Mouse (Mus musculus) CH12.LX (cell line): Measurements from ENCODE around the gene Tubgcp4. TPM values are rescaled to one million over a fixed set of nuclear protein-coding genes. Genes with fewer than 3 reads are reported as not detected.

ENCODE experiments used
- DNase-seq: peaks from one replicate; pipeline ENCODE4 v3.0.0-alpha.2; 2013; ENCODE audit errors: extremely low read depth
- H3K27ac ChIP-seq: 2 replicates; pipeline ENCODE4 v1.5.1; 2012; ENCODE audit warnings: low read depth, mild to moderate bottlenecking, control low read depth, moderate library complexity; ENCODE audit not compliant: insufficient read depth
- H3K27me3 ChIP-seq: replicated peaks from 2 replicates; pipeline ENCODE3; 2012; ENCODE audit warnings: inconsistent platforms
- H3K36me3 ChIP-seq, 2 experiments: replicated peaks in 1 of 2; 2 replicates each; pipeline versions ENCODE3 to v1.6.1; 2012; ENCODE audit warnings: inconsistent platforms in 1 of 2, low read length in 1 of 2, mild to moderate bottlenecking in 1 of 2, mixed read lengths in 1 of 2, moderate library complexity in 1 of 2; ENCODE audit not compliant: control insufficient read depth in 1 of 2, insufficient read depth in 1 of 2
- H3K4me1 ChIP-seq, 2 experiments: 2 replicates each; pipeline ENCODE4 v1.6.1; 2012; ENCODE audit warnings: inconsistent platforms in 1 of 2, moderate library complexity in 1 of 2; ENCODE audit not compliant: insufficient read depth in 2 of 2, control insufficient read depth in 1 of 2
- H3K4me2 ChIP-seq: 2 replicates; pipeline ENCODE4 v1.6.1; 2012; ENCODE audit warnings: low read depth, mild to moderate bottlenecking, control low read depth; ENCODE audit not compliant: poor library complexity, insufficient read depth, severe bottlenecking
- H3K4me3 ChIP-seq, 3 experiments: fragments of 150-350 bp in 1 of 3; sonication (generic) in 1 of 3; replicated peaks in 1 of 3; 2 replicates each; pipeline versions ENCODE3 to v1.5.1; 2011 to 2012; ENCODE audit warnings: low read depth in 2 of 3, low read length in 2 of 3, mild to moderate bottlenecking in 2 of 3, moderate library complexity in 2 of 3, control low read depth in 1 of 3, improper control_type of control experiment in 1 of 3, inconsistent platforms in 1 of 3, mixed read lengths in 1 of 3; ENCODE audit not compliant: poor library complexity in 1 of 3
- H3K79me2 ChIP-seq: replicated peaks from 2 replicates; pipeline ENCODE4 v1.6.1; 2012; ENCODE audit warnings: mild to moderate bottlenecking, moderate library complexity; ENCODE audit not compliant: control insufficient read depth, poor library complexity, insufficient read depth, severe bottlenecking; ENCODE audit errors: extremely low read depth
- H3K9ac ChIP-seq: 2 replicates; pipeline ENCODE4 v1.6.1; 2012; ENCODE audit warnings: low read depth, mild to moderate bottlenecking, control low read depth, moderate library complexity; ENCODE audit not compliant: insufficient read depth
- H3K9me3 ChIP-seq: replicated peaks from 2 replicates; pipeline ENCODE3; 2012; ENCODE audit warnings: low read length, inconsistent platforms, mixed read lengths
- CHD2 ChIP-seq: IDR thresholded peaks from 2 replicates; pipeline ENCODE4 v1.6.1; 2011; ENCODE audit warnings: low read length, improper control_type of control experiment
- E2F4 ChIP-seq: IDR thresholded peaks from 2 replicates; pipeline ENCODE4 v1.6.1; 2011; ENCODE audit warnings: low read depth, low read length, improper control_type of control experiment; ENCODE audit not compliant: insufficient replicate concordance
- ELF1 ChIP-seq: IDR thresholded peaks from 2 replicates; pipeline ENCODE4 v1.6.1; 2014; ENCODE audit warnings: low read depth, mild to moderate bottlenecking, inconsistent platforms, low read length, improper control_type of control experiment
- GABPA ChIP-seq: IDR thresholded peaks from 2 replicates; pipeline ENCODE4 v1.6.1; 2012; ENCODE audit warnings: low read depth, low read length, improper control_type of control experiment, inconsistent platforms; ENCODE audit not compliant: insufficient replicate concordance
- HCFC1 ChIP-seq: IDR thresholded peaks from 2 replicates; pipeline ENCODE4 v1.6.1; 2012; ENCODE audit warnings: low read depth, mild to moderate bottlenecking, inconsistent platforms, low read length, improper control_type of control experiment
- IRF4 ChIP-seq: IDR thresholded peaks from 2 replicates; pipeline ENCODE4 v1.6.1; 2014; ENCODE audit warnings: low read depth, mild to moderate bottlenecking, inconsistent platforms, low read length, improper control_type of control experiment
- JUN ChIP-seq: IDR thresholded peaks from 2 replicates; pipeline ENCODE4 v1.6.1; 2011; ENCODE audit warnings: low read depth, mild to moderate bottlenecking, low read length, improper control_type of control experiment, moderate library complexity; ENCODE audit not compliant: insufficient read depth
- KAT2A ChIP-seq: IDR thresholded peaks from 2 replicates; pipeline ENCODE4 v1.6.1; 2012; ENCODE audit warnings: low read length, improper control_type of control experiment, inconsistent platforms; ENCODE audit not compliant: insufficient replicate concordance
- MAFK ChIP-seq: IDR thresholded peaks from 2 replicates; pipeline ENCODE4 v1.6.1; 2011; ENCODE audit warnings: low read length, improper control_type of control experiment; ENCODE audit not compliant: insufficient replicate concordance
- MAX ChIP-seq: IDR thresholded peaks from 2 replicates; pipeline ENCODE4 v1.6.1; 2011; ENCODE audit warnings: low read length, improper control_type of control experiment
- MAZ ChIP-seq: IDR thresholded peaks from 2 replicates; pipeline ENCODE4 v1.6.1; 2012; ENCODE audit warnings: low read depth, mild to moderate bottlenecking, inconsistent platforms, low read length, improper control_type of control experiment, moderate library complexity
- NRF1 ChIP-seq: IDR thresholded peaks from 2 replicates; pipeline ENCODE4 v1.6.1; 2014; ENCODE audit warnings: low read depth, mild to moderate bottlenecking, inconsistent platforms, low read length, improper control_type of control experiment, moderate library complexity
- PAX5 ChIP-seq: IDR thresholded peaks from 2 replicates; pipeline ENCODE4 v1.6.1; 2012; ENCODE audit warnings: low read length, inconsistent platforms, mixed read lengths
- POLR2A ChIP-seq: IDR thresholded peaks from 2 replicates; pipeline ENCODE4 v1.6.1; 2011; ENCODE audit warnings: low read depth, mild to moderate bottlenecking, improper control_type of control experiment, low read length
- POLR2AphosphoS2 ChIP-seq: IDR thresholded peaks from 2 replicates; pipeline ENCODE4 v1.6.1; 2011; ENCODE audit warnings: low read depth, low read length, improper control_type of control experiment
- UBTF ChIP-seq: IDR thresholded peaks from 2 replicates; pipeline ENCODE4 v1.6.1; 2012; ENCODE audit warnings: low read depth, mild to moderate bottlenecking, inconsistent platforms, low read length, improper control_type of control experiment, moderate library complexity
- USF1 ChIP-seq: IDR thresholded peaks from 2 replicates; pipeline ENCODE4 v1.6.1; 2014; ENCODE audit warnings: low read depth, mild to moderate bottlenecking, inconsistent platforms, low read length, improper control_type of control experiment
- ZC3H11A ChIP-seq: IDR thresholded peaks from 2 replicates; pipeline ENCODE4 v1.6.1; 2012; ENCODE audit warnings: low read depth, mild to moderate bottlenecking, inconsistent platforms, low read length, improper control_type of control experiment
- ZNF384 ChIP-seq: IDR thresholded peaks from 2 replicates; pipeline ENCODE4 v1.6.1; 2012; ENCODE audit warnings: low read depth, low read length, improper control_type of control experiment, inconsistent platforms
- dilution Hi-C: fragments of 300-500 bp; cut with MboI; formaldehyde crosslinking; loops from 2 replicates; pipeline ENCODE4 v1.14.3; 2020; ENCODE audit warnings: low sequenced_read_pairs; ENCODE audit not compliant: extremely low pct_unique_long_range_greater_than_20kb, extremely low pct_ligation_motif_present
- in situ Hi-C: fragments of 300-500 bp; cut with MboI; formaldehyde crosslinking; loops from 3 replicates; pipeline ENCODE4 v1.14.3; 2019; ENCODE audit warnings: low sequenced_read_pairs, low pct_ligation_motif_present, low pct_unique_long_range_greater_than_20kb, mixed read lengths
- polyA plus RNA-seq: library from polyadenylated mRNA; unstranded; fragments of >175 nt; gene quantifications from 2 replicates; pipeline ENCODE4 v1.2.1, GENCODE M21; 2012; ENCODE audit warnings: low read depth; ENCODE audit not compliant: insufficient read length
- total RNA-seq, 2 experiments: library from RNA; depleted of rRNA; stranded (reverse); fragments of 300-350 nt in 1 of 2; fragments of >200 nt in 1 of 2; gene quantifications; 2 replicates each; pipeline ENCODE4 v1.2.3; 2012 to 2014

The Tubgcp4 gene
- total and polyA plus RNA-seq, 3 experiments, result 27.8 to 34.1 (median 31.0) TPM

DNA sequence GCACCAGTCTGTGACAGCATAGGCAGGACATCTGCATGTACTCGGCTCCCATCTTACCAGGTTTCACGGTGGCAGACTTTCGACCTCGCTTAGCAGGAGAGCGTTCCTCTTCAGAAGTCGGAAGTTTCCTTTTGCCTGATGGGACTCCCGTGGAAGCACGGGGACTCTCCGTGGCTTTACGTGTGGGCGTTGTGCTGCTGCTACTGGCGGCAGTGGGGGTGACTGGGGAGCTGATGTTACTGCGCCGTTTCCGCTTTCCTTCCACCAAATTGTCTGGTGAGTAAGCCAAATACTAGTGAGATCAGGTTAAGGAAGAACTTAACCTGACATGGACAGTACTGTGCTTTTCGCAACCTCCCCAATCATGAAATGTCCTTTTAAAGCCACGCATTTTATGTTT, 33.8 kb downstream of the Tubgcp4 start:
- no peak for DNase-seq
- Histone ChIP-seq H3K27ac (no peak overlapping the region), H3K27me3 (no peaks in the 10 kb centered on the region), H3K9me3 (no peaks in the 10 kb centered on the region), H3K4me2 (no peak overlapping the region), H3K36me3 (peaks cover 84 to 99% of the 10 kb centered on the region in 2 experiments), H3K4me3 (no peak overlapping the region), H3K9ac (no peak overlapping the region), H3K4me1 (peaks cover 0 to 15% of the 10 kb centered on the region in 2 experiments; a peak in 2 of 4 replicates), H3K79me2 (no peaks in the 10 kb centered on the region)
- TF ChIP-seq USF1 (no peak), HCFC1 (no peak), JUN (no peak), KAT2A (no peak)
- dilution Hi-C loops (no loop called here), in situ Hi-C loops (no loop called here)

- H3K79me2 ChIP-seq, result no peaks in the 10 kb centered on the region
- H3K4me1 ChIP-seq, result peaks cover 0 to 15% of the 10 kb centered on the region in 2 experiments; a peak in 2 of 4 replicates
- in situ Hi-C loops (no loop called here), dilution Hi-C loops (no loop called here)
- H3K9ac ChIP-seq, result no peak overlapping the region
- no peak overlapping the region for H3K27ac ChIP-seq
- no peaks in the 10 kb centered on the region for H3K27me3 ChIP-seq
- peaks cover 82 to 98% of the 10 kb centered on the region in 2 experiments for H3K36me3 ChIP-seq
- H3K4me2 ChIP-seq, result no peak overlapping the region
- TF ChIP-seq ZC3H11A (no peak), NRF1 (no peak), JUN (no peak), KAT2A (no peak), IRF4 (no peak), POLR2AphosphoS2 (no peak), MAX (no peak), E2F4 (no peak), CHD2 (no peak), HCFC1 (no peak), MAZ (no peak), MAFK (no peak), ZNF384 (no peak), POLR2A (no peak), PAX5 (no peak), UBTF (no peak), ELF1 (no peak), GABPA (no peak)
- TF ChIP-seq, all 38 proteins: peak for 0
- Histone ChIP-seq H3K4me3 (no peak overlapping the region), H3K9me3 (no peaks in the 10 kb centered on the region)
- no peak for DNase-seq
Observed at GRCm38 (mm10) chr2:121206541-121206940, 36.1 kb downstream of the Tubgcp4 start.
